Mouse (Mus musculus) spleen, adult 18-20 months (tissue): ENCODE results near the gene Frat2.

ENCODE experiments used
- DNase-seq, 2 experiments: peaks; one replicate each; pipeline ENCODE4 v3.0.0; 2022; ENCODE audit warnings: mixed read lengths in 2 of 2

The Frat2 gene

DNA sequence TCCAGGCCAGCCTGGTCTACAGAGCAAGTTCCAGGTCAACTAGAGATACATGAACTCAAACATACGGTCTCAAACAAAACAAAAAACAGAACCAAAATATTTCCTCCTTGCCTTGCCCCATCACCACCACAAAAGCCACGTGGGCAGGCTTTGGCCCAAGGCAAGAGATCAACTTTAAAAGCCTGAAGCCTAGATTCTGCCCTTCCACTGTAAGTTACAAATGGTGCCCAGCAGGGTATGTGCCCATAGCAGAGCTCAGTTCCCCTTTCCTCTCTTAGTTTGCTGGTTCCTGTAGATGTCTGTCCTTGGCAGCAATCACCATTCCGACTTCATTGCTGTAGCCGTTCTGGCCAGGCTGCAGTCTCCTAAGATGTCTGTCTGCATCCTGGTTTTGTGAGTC is 5.2 kb downstream of the Frat2 start:
- no peak for DNase-seq

- no peak for DNase-seq
Observed at GRCm38 (mm10) chr19:41842196-41842595, 5.7 kb downstream of the Frat2 start.

DNA sequence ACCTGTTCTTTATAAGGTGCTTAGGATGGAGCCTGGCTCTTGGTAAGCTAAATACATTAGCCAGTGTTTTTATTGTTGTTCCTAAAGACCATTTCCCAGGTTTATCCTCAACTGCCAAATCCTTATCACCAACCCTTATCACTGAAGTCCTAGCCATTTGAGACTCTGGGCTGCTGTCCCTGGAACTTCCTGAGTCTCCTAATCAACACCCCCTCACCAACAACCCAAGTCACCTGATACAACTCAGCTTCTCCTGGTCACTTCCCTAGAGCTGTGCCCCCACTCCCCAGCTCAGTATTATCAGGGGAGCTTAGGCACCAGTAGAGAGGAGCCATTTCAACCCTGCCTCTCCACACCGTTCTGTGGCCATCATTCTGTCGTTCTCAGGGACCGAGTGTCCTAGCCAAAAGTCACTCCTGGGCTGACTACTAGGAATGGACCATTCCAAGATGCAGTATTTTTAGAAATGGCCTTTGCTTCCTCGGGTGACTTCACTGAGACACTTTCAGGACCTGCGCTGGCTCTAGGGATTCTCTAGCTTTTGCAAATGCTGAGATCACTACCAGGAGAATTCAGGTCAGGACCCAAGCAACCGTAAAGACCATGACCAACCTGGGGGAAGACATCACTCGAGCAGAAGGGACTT is 6.7 kb downstream of the Frat2 start:
- no peak for DNase-seq

DNA sequence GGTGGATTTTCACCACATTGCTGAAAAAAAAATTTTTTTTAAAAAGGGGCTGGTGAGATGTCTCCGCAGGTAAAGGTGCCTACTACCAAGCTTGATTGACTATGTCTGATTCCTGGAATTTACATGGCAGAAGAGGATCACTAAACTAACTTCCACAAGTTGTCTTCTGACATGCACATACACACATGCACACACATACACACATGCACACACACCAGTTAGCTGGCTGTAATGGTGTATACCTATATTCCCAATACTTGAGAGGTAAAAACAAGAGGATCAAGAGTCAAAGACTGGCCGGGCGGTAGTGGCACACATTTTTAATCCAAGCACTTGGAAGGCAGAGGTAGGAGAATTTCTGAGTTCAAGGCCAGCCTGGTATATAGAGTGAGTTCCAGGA is 8.2 kb downstream of the Frat2 start:
- no peak for DNase-seq

- no peak for DNase-seq
Observed at GRCm38 (mm10) chr19:41838808-41839207, 9.1 kb downstream of the Frat2 start.

DNA sequence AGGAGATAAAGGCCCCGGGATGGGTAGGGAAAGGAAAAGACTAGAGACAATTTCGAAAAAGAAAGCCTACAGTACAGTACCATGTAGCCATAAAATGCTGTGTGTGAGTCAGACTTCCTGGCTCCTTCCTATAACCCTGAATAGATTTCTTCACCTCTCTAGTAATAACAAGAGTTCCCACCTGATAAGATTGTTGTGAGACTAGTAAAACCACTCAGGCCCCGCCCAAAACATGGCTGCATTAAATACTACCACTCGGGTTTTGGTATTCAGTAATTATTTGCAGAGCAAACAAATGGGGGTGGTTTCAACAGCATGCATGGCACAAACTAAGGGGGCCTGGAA is 10.0 kb downstream of the Frat2 start:
- DNase-seq: no peak

DNA sequence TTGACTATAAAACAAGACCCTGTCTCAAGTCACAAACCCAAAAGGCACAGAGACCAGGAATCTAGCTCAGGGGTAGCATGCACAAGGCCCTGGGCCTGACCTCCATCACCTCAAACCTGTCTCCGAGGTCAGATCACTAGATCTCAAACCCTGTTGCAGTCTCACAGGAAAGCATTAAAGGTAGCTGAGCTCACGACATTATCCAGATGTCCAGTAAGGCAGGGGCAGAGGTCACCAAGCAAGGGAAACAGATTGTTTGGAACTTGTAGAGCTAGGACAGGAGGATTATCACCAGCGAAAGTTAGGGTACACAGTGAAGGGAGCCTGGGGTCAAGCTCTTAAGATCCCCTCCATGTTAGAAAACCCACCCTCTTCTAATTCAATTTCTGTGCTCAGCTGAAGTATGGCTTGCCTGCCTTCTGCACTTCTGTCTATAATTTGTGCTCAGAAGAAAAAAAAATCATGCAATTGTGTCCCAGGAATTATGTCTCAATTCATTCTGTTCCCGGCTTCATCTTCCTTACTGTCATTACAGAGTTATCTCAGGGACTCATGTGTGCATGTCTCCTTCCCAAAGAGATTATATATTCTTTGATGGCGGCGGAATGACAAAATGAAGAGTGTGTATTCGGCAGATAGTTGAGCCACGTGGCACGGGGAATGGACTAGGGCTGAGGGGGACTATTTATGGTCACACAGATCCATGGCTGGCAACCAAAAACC is 10.6 kb downstream of the Frat2 start:
- no peak for DNase-seq

GRCm38 (mm10) chr19:41836719-41837118 is 11.2 kb downstream of the Frat2 start:
- no peak for DNase-seq

DNA sequence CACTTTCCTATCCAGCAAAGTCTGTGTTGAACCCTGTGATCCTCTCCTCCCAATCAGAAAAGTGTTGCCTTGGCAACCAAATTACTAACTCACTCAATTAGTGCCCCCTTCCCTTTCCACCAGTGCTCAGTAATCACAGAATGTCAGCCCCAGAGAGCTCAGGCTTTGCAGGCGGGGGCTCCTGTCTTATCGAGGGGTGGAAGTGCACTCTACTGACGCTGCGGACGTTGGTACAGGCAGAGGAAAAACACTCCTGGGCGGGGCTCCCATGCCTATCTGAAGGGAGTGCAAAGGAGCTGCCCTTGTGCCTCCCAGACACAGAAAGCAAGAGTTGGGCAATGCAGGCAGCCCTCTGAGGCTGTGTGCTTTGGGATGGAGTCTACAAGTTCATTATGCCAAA is 12.1 kb downstream of the Frat2 start:
- no peak for DNase-seq

- DNase-seq: no peak
Observed at GRCm38 (mm10) chr19:41835407-41835806, 12.5 kb downstream of the Frat2 start.

DNA sequence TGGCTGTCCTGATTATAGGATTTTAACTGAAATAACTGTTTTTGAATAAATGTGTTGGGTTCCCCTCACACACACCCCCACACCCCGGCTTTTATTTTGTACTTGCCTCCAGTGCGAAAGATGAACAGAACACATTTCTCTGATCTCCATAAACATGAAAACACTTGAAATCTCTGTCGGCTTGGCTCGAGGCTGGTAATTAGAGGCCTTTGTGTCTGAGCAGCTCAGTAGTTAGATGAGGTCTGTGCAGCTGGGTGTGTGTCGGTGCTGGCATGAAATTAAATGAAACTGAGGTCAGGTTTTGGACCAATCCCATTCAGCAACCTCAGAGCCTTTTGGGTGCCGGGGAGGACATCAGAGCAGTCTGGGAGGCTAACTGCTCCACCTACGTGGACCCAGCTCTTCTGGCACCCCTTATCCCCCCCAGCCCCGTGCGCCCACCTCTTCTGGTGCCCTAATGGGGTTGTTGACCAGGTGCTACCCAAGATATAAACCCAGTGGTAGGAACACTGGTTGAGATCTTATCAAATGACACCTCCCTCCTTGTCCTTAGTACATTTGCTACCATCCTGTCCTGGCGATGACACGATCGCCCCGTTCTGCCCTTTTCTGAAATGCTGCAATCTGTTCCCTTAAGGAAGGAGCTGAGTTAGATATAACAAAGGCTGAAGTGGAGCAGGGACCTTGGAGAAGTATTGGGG is 15.3 kb downstream of the Frat2 start:
- no peak for DNase-seq

- no peak for DNase-seq
Observed at GRCm38 (mm10) chr19:41831718-41832391, 16.1 kb downstream of the Frat2 start.

- peak in 1 of 2 experiments; percentile 12 for DNase-seq
Observed at GRCm38 (mm10) chr19:41831101-41831570, 16.8 kb downstream of the Frat2 start.

GRCm38 (mm10) chr19:41830106-41831031 is 17.6 kb downstream of the Frat2 start:
- peak; percentile 52 to 77 for DNase-seq

DNA sequence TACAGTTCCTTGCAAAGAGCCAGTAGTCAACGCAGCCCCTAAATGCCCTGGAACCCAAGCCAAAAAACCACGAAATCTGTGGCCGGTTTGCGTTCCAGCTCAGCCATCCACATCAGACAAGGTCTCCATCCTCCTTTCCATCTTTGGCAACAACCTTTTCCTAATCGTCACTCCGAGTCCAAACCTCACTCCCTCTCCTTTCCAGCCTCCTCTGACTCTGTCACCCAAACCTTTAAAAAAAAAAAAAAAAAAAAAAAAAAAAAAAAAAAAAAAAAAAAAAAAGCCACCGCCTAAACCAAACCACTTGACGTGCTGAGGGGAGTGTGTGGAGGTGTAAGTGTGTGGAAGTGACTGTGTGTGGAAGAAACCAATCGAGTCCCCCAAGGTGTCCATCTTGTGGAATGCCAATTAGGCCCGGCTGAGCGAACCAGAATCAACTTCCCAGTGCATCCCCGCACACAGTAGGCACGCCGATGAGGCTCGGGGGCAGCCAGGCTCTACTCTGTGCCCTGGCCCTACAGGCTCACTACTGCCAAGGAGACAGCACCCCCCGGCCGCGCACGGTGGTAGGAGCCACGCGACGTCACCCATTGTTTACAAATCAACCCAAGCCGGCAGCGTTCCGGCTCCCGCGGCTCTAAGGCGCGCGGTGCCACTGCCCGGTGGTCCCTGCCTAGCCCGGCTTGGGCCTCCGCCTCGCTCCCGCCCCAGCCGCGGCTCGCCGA is 18.4 kb downstream of the Frat2 start, which contains the start of gene Frat1:
Frat1 (plus strand) TSS at position 590 of the 725 bp plus-strand sequence.
- DNase-seq: peak; percentile 84 to 91

GRCm38 (mm10) chr19:41828941-41829340 is 19.0 kb downstream of the Frat2 start:
- no peak for DNase-seq

DNA sequence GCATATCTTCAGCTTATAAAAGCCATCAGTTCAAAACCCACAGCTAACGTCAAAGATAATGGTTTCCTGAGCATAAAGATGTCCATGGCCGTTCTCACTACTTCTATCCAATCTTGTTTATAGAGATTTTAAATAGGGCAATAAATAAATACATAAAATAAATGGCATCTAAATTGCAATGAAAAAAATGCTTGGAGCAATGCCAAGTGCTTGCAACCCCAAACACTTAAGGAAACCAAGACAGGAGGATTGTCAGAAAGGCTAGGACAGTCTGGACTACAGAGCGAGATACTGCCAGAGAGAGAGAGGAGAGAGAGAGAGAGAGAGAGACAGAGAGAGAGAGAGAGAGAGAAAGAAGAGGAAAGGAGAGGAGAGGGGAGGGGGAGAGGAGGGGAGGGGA is 21.4 kb downstream of the Frat2 start:
- DNase-seq: no peak

GRCm38 (mm10) chr19:41824950-41825349 is 23.0 kb downstream of the Frat2 start:
- no peak for DNase-seq

- DNase-seq: no peak
Observed at GRCm38 (mm10) chr19:41822589-41822988, 25.3 kb downstream of the Frat2 start.

- DNase-seq: no peak
Observed at GRCm38 (mm10) chr19:41821436-41821835, 26.5 kb downstream of the Frat2 start.

- DNase-seq: no peak
Observed at GRCm38 (mm10) chr19:41818749-41819148, 29.2 kb downstream of the Frat2 start.
